Mouse (Mus musculus) small intestine, adult 10 weeks (tissue): Measurements from ENCODE around the gene Ehmt2. TPM values are rescaled to one million over a fixed set of nuclear protein-coding genes. Genes with fewer than 3 reads are reported as not detected.

Source experiments
- polyA plus RNA-seq: library from polyadenylated mRNA; stranded (reverse); fragments of 350-450 nt; fragmentation: Illumina TruSeq; extraction: RNeasy Lipid Tissue Mini Kit (QIAGEN cat#74804); gene quantifications from one replicate; pipeline ENCODE4 v1.2.3, GENCODE M21; 2014; ENCODE audit warnings: low replicate concordance

Gene Ehmt2
- 5.3 TPM for polyA plus RNA-seq

GRCm38 (mm10) chr17:34898160-34898586, at the start of gene Ehmt2, which contains the start of gene C2:
Ehmt2 (plus strand) TSS chr17:34898469.
C2 (minus strand) TSS chr17:34898265.

DNA sequence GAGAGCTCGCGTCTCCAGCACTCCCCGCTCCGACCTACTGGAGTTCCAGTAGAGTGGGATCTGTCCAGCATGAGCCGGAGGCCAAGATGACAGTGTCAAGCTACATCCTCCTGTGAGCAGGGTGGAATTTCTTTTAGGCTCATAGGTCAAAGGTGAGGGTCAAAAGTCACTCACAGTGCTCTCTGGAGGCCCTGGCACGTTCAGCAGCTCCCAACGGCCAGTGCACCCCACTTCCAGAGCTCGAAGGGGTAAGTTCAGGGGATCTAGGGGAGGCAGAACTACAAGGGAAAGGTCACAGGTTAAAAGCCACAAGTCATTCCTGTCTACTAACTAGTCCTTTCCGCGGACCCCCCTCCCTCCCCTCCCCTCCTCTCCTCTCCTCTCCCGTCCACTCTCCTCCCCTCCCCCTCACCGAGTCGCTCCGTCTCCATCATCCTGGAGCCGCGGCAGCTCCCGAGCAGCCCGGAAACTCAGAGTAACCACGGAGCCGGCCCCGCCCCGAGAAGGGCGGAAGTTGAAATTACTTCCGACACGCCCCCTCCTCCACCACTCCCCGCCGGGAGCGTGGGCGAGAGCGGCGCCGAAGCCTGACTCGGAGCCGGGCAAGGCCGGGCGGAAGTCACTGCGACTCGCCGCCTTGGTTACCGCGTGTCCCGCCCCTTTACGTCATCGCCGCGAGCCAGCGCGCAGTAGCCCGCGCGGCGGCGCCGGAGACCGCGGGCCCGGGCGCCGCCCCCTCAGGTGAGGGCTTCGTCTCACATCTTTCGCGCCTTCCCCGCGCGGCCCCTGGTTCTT, 48.4 kb upstream of the Ehmt2 start, which contains the start of the genes Skiv2l and Nelfe:
Gene Skiv2l (minus strand): TSS at position 489 of the 795 bp plus-strand sequence.
Gene Nelfe (plus strand): TSS at position 670 of the 795 bp plus-strand sequence.

GRCm38 (mm10) chr17:34862416-34863081, 35.7 kb upstream of the Ehmt2 start, which contains the start of gene Cfb:
Cfb (minus strand) TSS chr17:34862518.

DNA sequence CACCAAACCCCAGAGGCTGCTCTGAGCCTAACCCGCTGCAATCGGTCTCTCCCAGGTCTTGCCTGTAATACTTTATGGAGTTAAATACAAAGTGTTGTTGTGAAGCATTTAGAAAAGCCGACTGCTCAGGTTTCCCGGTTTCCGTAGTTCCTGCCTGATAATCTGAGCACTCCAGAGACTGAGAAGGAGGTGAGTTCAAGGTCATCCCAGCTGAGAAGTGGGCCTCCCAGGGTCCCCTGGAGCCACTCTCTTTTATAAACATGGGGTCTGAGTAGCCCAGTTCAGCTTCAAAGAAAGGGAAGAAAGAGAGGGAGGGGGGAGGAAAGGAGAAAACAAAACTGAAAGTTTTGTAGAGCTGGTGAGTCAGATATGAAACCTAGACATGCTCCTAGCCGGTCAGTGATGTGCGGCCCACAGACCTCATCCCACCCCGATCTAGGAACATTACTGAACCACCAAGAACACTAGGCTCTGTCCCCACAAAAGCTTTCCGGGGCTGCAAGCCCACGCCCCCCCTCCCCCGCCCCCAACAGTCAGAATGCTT, 18.9 kb upstream of the Ehmt2 start, which contains the start of gene Zbtb12:
Gene Zbtb12 (plus strand): TSS at position 148 of the 544 bp plus-strand sequence.

DNA sequence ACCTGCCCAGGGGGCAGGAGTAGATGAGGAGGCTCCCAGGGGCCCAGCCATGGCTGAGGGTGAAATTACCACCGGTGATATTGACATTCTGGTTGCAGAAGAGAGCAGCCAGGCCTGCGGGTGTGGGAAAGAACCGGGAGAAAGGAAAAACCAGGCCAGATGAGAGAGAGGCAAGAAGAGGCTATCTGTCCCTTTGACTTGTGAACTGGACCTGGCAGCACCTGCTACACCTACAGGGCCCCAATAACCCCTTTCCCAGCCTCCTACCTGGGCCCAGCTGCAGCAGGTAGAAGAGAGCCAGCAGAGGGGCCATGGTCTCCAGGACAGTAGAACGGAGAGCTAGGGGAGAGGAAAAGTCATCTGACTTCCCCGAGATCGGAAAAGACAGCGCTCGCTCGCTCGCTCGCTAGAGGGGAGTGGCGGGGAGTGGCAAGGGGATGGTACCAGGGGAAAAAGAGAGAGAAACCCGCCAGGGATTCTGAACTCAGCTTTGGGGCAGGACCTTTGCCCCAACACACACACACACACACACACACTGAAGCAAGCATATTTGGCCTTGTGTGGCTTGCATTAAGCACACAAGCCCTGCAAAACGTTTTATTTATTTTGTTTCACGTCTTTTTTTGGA, 16.5 kb upstream of the Ehmt2 start, which contains the start of gene Gm20547:
Gene Gm20547 (minus strand): TSS at position 360 of the 628 bp plus-strand sequence.

DNA sequence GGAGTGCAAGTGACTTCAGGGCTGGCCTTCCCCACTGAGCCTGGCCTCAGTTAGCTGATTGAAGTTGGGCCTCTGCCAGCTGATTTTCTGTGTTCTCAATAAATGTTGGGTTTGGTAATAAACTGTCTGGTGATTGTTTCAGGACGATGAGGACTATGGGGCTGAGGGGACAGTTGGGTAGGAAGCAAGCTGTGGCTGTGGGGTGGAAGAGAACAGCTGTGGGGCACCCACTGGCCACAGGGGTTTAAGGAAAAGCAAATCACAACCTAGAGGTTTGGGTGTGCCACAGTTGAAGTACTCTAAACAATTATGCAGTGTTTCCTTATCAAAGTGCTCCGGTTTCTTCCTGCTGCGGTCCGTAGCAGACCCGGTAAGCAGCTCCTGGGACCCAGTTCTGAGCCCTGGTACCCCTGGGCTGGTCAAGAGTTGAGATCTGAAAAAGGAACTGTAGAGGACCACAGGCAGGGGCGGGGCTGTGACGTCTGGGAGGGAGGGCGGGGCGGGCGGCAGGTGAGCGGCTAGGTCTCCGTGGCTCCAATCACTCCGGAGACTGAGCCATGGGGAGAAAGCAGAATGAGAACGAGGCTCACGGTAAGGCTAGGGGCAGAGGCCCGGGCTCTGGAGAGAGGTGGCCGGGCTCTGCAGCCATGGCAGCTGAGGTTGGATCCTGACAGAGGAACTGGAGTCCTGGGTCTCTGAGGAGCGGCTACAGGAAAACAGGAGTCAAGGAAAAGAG, 15.8 kb downstream of the Ehmt2 start, which contains the start of gene Slc44a4:
Gene Slc44a4 (plus strand): TSS at position 537 of the 736 bp plus-strand sequence.

GRCm38 (mm10) chr17:34931061-34931734, 32.9 kb downstream of the Ehmt2 start, which contains the start of gene Neu1:
Neu1 (plus strand) TSS chr17:34931253.

DNA sequence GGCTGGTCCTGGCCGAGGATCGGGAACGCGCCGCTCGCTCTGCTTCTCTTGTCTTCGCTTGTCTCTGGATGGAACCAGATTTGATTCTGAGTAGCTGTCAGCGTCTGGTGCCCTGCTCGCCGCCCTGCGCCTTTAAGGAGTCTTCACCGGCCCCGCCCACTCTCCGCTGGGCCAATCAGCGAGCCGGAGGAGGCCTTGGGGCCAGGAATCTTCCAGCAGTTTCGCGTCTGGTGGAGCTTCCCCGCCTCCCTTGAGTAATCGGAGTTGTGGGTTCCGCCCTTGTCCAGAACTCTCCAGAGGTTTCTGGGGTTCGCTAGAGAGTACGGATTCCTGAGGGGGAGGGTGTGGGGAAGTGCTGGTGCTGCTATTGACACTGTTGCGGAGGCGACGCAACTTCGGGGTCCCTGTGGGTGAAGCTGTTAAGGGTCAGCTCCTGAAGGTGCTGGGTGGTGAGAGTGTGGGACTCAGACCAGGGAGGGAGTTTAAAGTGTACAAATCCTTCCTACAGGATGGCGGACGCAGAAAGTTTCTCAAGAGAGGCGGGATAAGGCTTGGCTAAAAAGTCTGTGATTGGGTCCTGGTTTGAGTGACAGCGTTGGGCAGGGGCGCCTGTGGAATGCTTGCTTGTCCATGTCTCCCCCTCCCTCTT, 61.0 kb downstream of the Ehmt2 start, which contains the start of gene Hspa1b:
Gene Hspa1b (minus strand): TSS at position 109 of the 649 bp plus-strand sequence.

Other genes starting within 250 kb of the Ehmt2 start
- not detected for gene Tnxb, start 227.9 kb upstream of the Ehmt2 start, polyA plus RNA-seq
- gene C4b, start 154.6 kb upstream of the Ehmt2 start, polyA plus RNA-seq, result 0.19 TPM
- gene Cyp21a1, start 93.9 kb upstream of the Ehmt2 start, polyA plus RNA-seq, result not detected
- gene Stk19, start 61.5 kb upstream of the Ehmt2 start, polyA plus RNA-seq, result 17.0 TPM
- gene Dxo, start 61.5 kb upstream of the Ehmt2 start, polyA plus RNA-seq, result 1.6 TPM
- gene Skiv2l, start 48.3 kb upstream of the Ehmt2 start, polyA plus RNA-seq, result 4.8 TPM
- 0.41 TPM for gene Nelfe, start 48.1 kb upstream of the Ehmt2 start, polyA plus RNA-seq
- 20.3 TPM for gene Cfb, start 36.0 kb upstream of the Ehmt2 start, polyA plus RNA-seq
- gene Zbtb12, start 19.0 kb upstream of the Ehmt2 start, polyA plus RNA-seq, result 1.3 TPM
- gene Gm20547, start 16.4 kb upstream of the Ehmt2 start, polyA plus RNA-seq, result 2.4 TPM
- gene C2, start 204 bp upstream of the Ehmt2 start, polyA plus RNA-seq, result not detected
- 2.7 TPM for gene Slc44a4, start 16.0 kb downstream of the Ehmt2 start, polyA plus RNA-seq
- 3.6 TPM for gene Neu1, start 32.8 kb downstream of the Ehmt2 start, polyA plus RNA-seq
- 1.3 TPM for gene Hspa1b, start 60.8 kb downstream of the Ehmt2 start, polyA plus RNA-seq
- not detected for gene Gm20481, start 71.4 kb downstream of the Ehmt2 start, polyA plus RNA-seq
- 0.52 TPM for gene Hspa1a, start 73.7 kb downstream of the Ehmt2 start, polyA plus RNA-seq
- not detected for gene Hspa1l, start 74.2 kb downstream of the Ehmt2 start, polyA plus RNA-seq
- 12.4 TPM for gene Lsm2, start 83.4 kb downstream of the Ehmt2 start, polyA plus RNA-seq
- 0.37 TPM for gene Vars, start 102.5 kb downstream of the Ehmt2 start, polyA plus RNA-seq
- gene Vwa7, start 118.1 kb downstream of the Ehmt2 start, polyA plus RNA-seq, result 0.11 TPM
- not detected for gene Sapcd1, start 129.5 kb downstream of the Ehmt2 start, polyA plus RNA-seq
- gene Msh5, start 148.3 kb downstream of the Ehmt2 start, polyA plus RNA-seq, result 0.93 TPM
- gene Clic1, start 151.5 kb downstream of the Ehmt2 start, polyA plus RNA-seq, result 31.3 TPM
- gene Ddah2, start 160.6 kb downstream of the Ehmt2 start, polyA plus RNA-seq, result not detected
- not detected for gene Ly6g6c, start 166.9 kb downstream of the Ehmt2 start, polyA plus RNA-seq
- 0.59 TPM for gene Mpig6b, start 167.7 kb downstream of the Ehmt2 start, polyA plus RNA-seq
- gene Ly6g6e, start 178.4 kb downstream of the Ehmt2 start, polyA plus RNA-seq, result not detected
- gene Ly6g6d, start 179.6 kb downstream of the Ehmt2 start, polyA plus RNA-seq, result not detected
- not detected for gene Ly6g6f, start 187.1 kb downstream of the Ehmt2 start, polyA plus RNA-seq
- 3.7 TPM for gene Abhd16a, start 190.8 kb downstream of the Ehmt2 start, polyA plus RNA-seq
- not detected for gene Ly6g5c, start 209.8 kb downstream of the Ehmt2 start, polyA plus RNA-seq
- not detected for gene Ly6g5b, start 217.0 kb downstream of the Ehmt2 start, polyA plus RNA-seq
- 2.3 TPM for gene Gpank1, start 223.0 kb downstream of the Ehmt2 start, polyA plus RNA-seq
- gene Csnk2b, start 223.6 kb downstream of the Ehmt2 start, polyA plus RNA-seq, result 112 TPM
- 1.7 TPM for gene D17H6S53E, start 227.9 kb downstream of the Ehmt2 start, polyA plus RNA-seq
- gene Apom, start 233.6 kb downstream of the Ehmt2 start, polyA plus RNA-seq, result not detected
- 9.2 TPM for gene Bag6, start 236.7 kb downstream of the Ehmt2 start, polyA plus RNA-seq